In genomic region chr9:47752516-47752915, GRCm38 (mm10) we compare ENCODE assay signal across 17 mouse cellular contexts.
DNase-seq lines count a peak whose midpoint lies in the region; ATAC-seq and TF ChIP-seq lines count a peak whose summit lies in the region.
"Had no signal": no experiment of that assay in that cellular context is flagged by ENCODE, and none has a peak within 500 bp of the region (broad histone marks: within the 10 kb centered on the region; RNA-seq: fewer than 3 reads in every experiment).

No protein-coding gene starts in this region.

- DNase-seq in heart, embryonic 10.5 days (ENCODE audit: low spot score), result no peak
- DNase-seq in embryonic facial prominence, embryonic 10.5 days (ENCODE audit: low spot score), result peak; percentile 55
- no peak for DNase-seq in lung, adult 2 months
- no peak for DNase-seq in right cerebral cortex, postnatal 25 days
- DNase-seq: cerebellum, adult 9-11 months; kidney, postnatal 14 days; layer of hippocampus, postnatal 36 days; lung, postnatal 14 days; right cerebral cortex, postnatal 4 days; thymus, postnatal 14 days had no signal

- H3K4me2 ChIP-seq in heart, embryonic 14.5 days (ENCODE audit: low read length), result 0 out of 2 replicates have a peak overlapping the region, but pooled peaks have one; percentile 8
- no peak overlapping the region for H3K4me2 ChIP-seq in hindbrain, embryonic 12.5 days (replicated peaks)
- peak overlapping the region; percentile 43 for H3K4me2 ChIP-seq in limb, embryonic 13.5 days (replicated peaks)
- H3K4me2 ChIP-seq: liver, embryonic 11.5 days; midbrain, embryonic 12.5 days had no signal

- H3K4me1 ChIP-seq in heart, embryonic 14.5 days (ENCODE audit: control insufficient read depth in 2 of 2, insufficient read depth in 2 of 2, low read length in 2 of 2), result peaks cover 4 to 17% of the 10 kb centered on the region in 2 experiments; a peak in 3 of 4 replicates
- H3K4me1 ChIP-seq in heart, embryonic 10.5 days, result peaks cover 35% of the 10 kb centered on the region
- peaks cover 53% of the 10 kb centered on the region for H3K4me1 ChIP-seq in embryonic facial prominence, embryonic 10.5 days
- H3K4me1 ChIP-seq in hindbrain, embryonic 12.5 days, result peaks cover 45% of the 10 kb centered on the region
- peaks cover 45% of the 10 kb centered on the region for H3K4me1 ChIP-seq in limb, embryonic 13.5 days
- H3K4me1 ChIP-seq in lung, adult 2 months (ENCODE audit: control insufficient read depth, insufficient read depth, low read length), result peaks cover 3% of the 10 kb centered on the region; the same call in 1 of the 2 replicates

- no peak for TF ChIP-seq CTCF in lung, adult 2 months (IDR thresholded peaks at IDR 0.05; ENCODE audit: insufficient read depth, low read length)

- no peaks in the 10 kb centered on the region for H3K27me3 ChIP-seq in heart, embryonic 14.5 days (ENCODE audit: control insufficient read depth, insufficient read depth, low read length)
- H3K27me3 ChIP-seq in heart, embryonic 10.5 days (ENCODE audit: insufficient read depth, poor library complexity, severe bottlenecking), result no peaks in the 10 kb centered on the region
- no peaks in the 10 kb centered on the region for H3K27me3 ChIP-seq in embryonic facial prominence, embryonic 10.5 days (replicated peaks; ENCODE audit: low read depth, poor library complexity, severe bottlenecking)
- H3K27me3 ChIP-seq in hindbrain, embryonic 12.5 days, result no peaks in the 10 kb centered on the region
- H3K27me3 ChIP-seq in limb, embryonic 13.5 days, result no peaks in the 10 kb centered on the region
- H3K27me3 ChIP-seq: midbrain, embryonic 12.5 days had no signal

- H3K27ac ChIP-seq in heart, embryonic 14.5 days (replicated peaks in 1 of 2; ENCODE audit: control insufficient read depth in 1 of 2, insufficient read depth in 1 of 2, low read depth in 2 of 2, low read length in 2 of 2), result no peak overlapping the region
- H3K27ac ChIP-seq in heart, embryonic 10.5 days, result no peak overlapping the region
- H3K27ac ChIP-seq in embryonic facial prominence, embryonic 10.5 days (replicated peaks), result peak overlapping the region; percentile 57
- peak overlapping the region; percentile 48 for H3K27ac ChIP-seq in hindbrain, embryonic 12.5 days
- H3K27ac ChIP-seq in limb, embryonic 13.5 days, result no peak overlapping the region
- H3K27ac ChIP-seq: midbrain, embryonic 12.5 days had no signal

- no peaks in the 10 kb centered on the region for H3K36me3 ChIP-seq in heart, embryonic 14.5 days (ENCODE audit: control insufficient read depth, insufficient read depth, low read length)
- H3K36me3 ChIP-seq in heart, embryonic 10.5 days, result no peaks in the 10 kb centered on the region
- H3K36me3 ChIP-seq in embryonic facial prominence, embryonic 10.5 days (replicated peaks), result no peaks in the 10 kb centered on the region
- no peaks in the 10 kb centered on the region for H3K36me3 ChIP-seq in hindbrain, embryonic 12.5 days
- H3K36me3 ChIP-seq in limb, embryonic 13.5 days, result no peaks in the 10 kb centered on the region
- H3K36me3 ChIP-seq: midbrain, embryonic 12.5 days had no signal

- no peak overlapping the region for H3K9ac ChIP-seq in heart, embryonic 14.5 days (ENCODE audit: low read length)
- H3K9ac ChIP-seq in hindbrain, embryonic 12.5 days, result no peak overlapping the region
- H3K9ac ChIP-seq in limb, embryonic 13.5 days, result no peak overlapping the region
- H3K9ac ChIP-seq: midbrain, embryonic 12.5 days had no signal

- no peak overlapping the region for H3K4me3 ChIP-seq in heart, embryonic 14.5 days (ENCODE audit: control insufficient read depth in 1 of 2, insufficient read depth in 1 of 2, low read depth in 1 of 2, low read length in 2 of 2)
- H3K4me3 ChIP-seq in heart, embryonic 10.5 days, result no peak overlapping the region
- no peak overlapping the region for H3K4me3 ChIP-seq in embryonic facial prominence, embryonic 10.5 days
- no peak overlapping the region for H3K4me3 ChIP-seq in hindbrain, embryonic 12.5 days
- 0 out of 2 replicates have a peak overlapping the region, but pooled peaks have one; percentile 7 for H3K4me3 ChIP-seq in limb, embryonic 13.5 days
- H3K4me3 ChIP-seq in lung, adult 2 months (replicated peaks; ENCODE audit: extremely low read depth, low read depth, low read length), result no peak overlapping the region
- H3K4me3 ChIP-seq: midbrain, embryonic 12.5 days had no signal

- no peak for ATAC-seq in heart, embryonic 14.5 days (ENCODE audit: insufficient number of reproducible peaks, insufficient read depth, low FRiP score, low read depth)
- no peak for ATAC-seq in hindbrain, embryonic 12.5 days (ENCODE audit: low FRiP score)
- no peak for ATAC-seq in limb, embryonic 13.5 days (ENCODE audit: low FRiP score, low read depth)
- ATAC-seq: activated CD4-positive, CD25-positive, alpha-beta regulatory T cell, adult 4 months; inflammation-experienced regulatory T-cells, adult 6 months had no signal

- H3K9me3 ChIP-seq in heart, embryonic 14.5 days (ENCODE audit: control insufficient read depth, low read length), result no peaks in the 10 kb centered on the region
- no peaks in the 10 kb centered on the region for H3K9me3 ChIP-seq in heart, embryonic 10.5 days
- no peaks in the 10 kb centered on the region for H3K9me3 ChIP-seq in embryonic facial prominence, embryonic 10.5 days
- H3K9me3 ChIP-seq in hindbrain, embryonic 12.5 days (replicated peaks), result no peaks in the 10 kb centered on the region
- no peaks in the 10 kb centered on the region for H3K9me3 ChIP-seq in limb, embryonic 13.5 days
- H3K9me3 ChIP-seq: midbrain, embryonic 12.5 days had no signal

- 58% methylated on average over 5 of the region's 5 CpGs for WGBS in heart, embryonic 14.5 days
- 59% methylated on average over 5 of the region's 5 CpGs for WGBS in heart, embryonic 10.5 days
- WGBS in embryonic facial prominence, embryonic 10.5 days, result 38% methylated on average over 5 of the region's 5 CpGs
- 53% methylated on average over 5 of the region's 5 CpGs for WGBS in hindbrain, embryonic 12.5 days
- 17% methylated on average over 5 of the region's 5 CpGs for WGBS in limb, embryonic 13.5 days
- 69% methylated on average over 5 of the region's 5 CpGs for WGBS in lung, adult 2 months

- no peak for TF ChIP-seq POLR2A in lung, adult 2 months (IDR thresholded peaks at IDR 0.05; ENCODE audit: borderline replicate concordance, extremely low read depth, low read depth, low read length)

Comparison
In these comparisons a context has a peak if more than half of its experiments do, and no peak if none do; other contexts are left out.
1. H3K27ac ChIP-seq: peak in embryonic facial prominence, embryonic 10.5 days (single experiment) and hindbrain, embryonic 12.5 days (single experiment); none in heart, embryonic 14.5 days (0 of 2), heart, embryonic 10.5 days (single experiment) and limb, embryonic 13.5 days (single experiment).